Mouse (Mus musculus): ENCODE measurements around the gene Trpv3. TPM values are rescaled to one million over a fixed set of nuclear protein-coding genes. Genes with fewer than 3 reads are reported as not detected.

Trpv3 gene
- under 1 TPM; 0.25 to 0.38 TPM for total RNA-seq (2021)

DNA sequence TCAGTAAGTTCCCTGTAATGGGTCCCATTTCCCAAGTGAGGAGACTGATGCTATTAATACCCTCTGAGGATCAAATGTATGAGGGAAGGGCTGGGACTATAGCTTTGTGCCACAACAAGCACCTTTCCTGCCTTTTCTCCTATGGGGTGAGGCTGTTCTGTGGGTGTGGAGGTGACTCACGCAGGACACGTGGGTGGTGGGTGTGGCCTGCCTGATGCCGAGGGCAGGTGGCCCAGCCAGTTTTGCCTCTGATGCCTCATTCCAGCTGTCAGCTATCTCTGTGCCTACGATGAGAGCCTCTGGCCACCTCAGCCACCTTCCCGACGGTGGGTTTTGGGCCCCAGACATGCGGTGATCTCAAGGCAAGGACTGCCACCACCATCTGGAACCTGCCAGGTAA is at the start of gene Trpv3:
Trpv3 (plus strand) TSS at position 122 of the 400 bp plus-strand sequence.
- DNase-seq, result no peak

DNA sequence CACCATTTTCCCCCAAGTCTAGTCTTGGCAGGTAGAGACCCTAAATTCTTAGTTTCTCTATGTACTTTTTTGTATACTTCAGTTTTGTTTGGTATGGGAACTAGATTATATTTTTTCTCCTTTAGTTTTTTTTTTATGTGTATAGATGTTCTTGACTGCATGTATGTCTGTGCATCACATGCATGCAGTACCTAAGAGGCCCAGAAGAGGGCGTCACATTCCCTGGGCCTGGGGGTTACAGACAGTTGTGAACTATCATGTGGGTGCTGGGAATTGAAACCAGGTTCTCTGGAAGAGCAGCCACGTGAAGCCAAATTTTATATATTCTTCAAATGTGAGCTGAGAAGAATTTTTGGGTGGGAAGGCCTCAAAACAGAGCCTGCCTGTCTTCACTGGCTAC is 47.5 kb upstream of the Trpv3 start:
- DNase-seq, result no peak

DNA sequence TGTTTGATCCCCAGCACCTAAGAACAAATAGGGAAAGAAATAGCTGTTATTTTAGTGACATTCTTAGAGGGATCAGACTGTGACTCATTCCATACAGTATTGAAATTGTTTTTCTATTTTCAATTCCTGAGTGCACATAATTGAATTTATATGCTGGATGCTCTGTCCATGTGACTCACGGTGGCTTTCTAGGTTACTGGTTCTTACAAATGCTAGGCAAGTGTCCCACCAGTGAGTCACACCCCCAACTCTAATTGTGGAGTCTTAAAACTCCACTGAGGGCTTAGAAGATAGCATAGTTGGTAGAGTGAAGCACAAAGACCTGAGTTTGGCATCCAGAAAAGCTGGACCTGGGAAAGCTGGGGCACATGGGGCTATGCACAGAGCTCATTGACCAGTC is 46.5 kb upstream of the Trpv3 start:
- no peak for DNase-seq

DNA sequence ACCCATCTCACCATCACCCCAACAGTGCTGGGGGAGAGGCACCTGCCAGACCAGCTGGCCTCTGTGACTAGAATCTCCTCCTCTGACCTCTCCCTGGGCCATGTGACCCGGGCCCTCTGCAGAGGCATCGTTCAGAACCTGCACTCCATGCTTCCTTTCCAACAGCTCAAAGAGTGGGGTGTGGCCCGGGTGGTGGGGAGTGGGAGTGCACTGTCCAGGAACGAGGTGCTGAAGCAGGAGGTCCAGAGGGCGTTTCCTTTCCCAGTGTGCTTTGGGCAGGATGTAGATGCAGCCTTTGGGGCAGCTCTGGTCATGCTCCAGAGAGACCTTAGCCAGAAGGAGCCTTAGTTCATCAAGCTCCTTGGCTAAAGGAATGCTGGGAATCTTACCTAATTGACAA is 44.3 kb upstream of the Trpv3 start:
- no peak for DNase-seq

DNA sequence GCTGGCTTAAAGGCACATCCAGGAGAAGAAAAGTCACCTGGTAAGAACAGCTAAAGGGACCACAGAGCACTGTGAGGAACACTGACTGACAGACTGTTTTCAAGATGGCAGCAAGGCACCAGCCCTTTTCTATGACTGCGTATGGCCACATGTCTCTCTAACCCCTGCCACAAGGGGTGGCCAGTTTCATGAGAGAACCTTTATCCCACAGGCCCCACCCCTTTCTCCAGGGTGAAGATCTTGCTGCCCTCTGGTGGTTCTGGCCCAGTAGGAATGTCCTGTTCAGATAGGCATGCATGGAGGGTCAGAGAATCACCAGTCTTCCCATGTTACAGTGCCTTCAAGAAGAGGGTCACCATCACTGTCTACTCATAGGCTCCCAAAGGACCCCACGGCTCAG is 43.2 kb upstream of the Trpv3 start:
- no peak for DNase-seq

DNA sequence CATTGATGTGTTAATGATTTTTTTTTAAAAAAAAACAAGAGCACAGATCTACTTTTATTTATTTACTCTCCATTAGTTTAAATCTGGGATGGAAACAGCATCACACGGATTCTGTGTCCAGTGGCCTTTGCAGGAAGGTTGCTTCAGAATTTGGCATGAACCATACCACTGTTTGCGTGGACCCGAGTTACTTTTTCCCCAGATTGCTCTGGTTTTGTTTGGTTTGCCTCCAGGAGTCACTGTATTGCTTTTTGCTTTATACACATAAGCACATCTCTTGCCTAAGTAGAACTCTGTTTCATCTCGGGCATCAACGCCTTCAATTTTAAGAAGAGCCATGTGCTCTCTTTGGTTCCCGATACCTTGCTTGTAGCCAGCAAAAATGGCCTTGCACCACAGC is 41.3 kb upstream of the Trpv3 start:
- no peak for DNase-seq

DNA sequence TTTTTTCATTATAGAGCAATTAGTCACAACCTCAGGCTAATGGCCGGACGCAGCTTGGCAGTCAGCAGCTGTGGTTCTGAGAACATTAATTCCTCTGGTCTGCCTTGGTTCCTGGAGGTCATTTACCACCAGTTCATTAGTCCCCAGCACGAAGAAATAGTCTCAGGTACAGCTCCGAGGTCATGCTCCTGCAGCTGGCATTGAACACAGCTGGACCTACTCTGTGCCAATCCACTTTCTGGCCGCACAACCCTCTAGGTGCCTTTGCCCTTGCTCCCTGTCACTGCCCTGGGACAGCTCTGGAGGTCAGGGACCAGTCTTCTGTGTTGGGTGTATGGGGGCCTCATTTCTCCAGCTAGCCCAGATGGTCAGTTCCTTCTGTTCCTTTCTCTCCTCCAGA is 38.3 kb upstream of the Trpv3 start:
- no peak for DNase-seq

DNA sequence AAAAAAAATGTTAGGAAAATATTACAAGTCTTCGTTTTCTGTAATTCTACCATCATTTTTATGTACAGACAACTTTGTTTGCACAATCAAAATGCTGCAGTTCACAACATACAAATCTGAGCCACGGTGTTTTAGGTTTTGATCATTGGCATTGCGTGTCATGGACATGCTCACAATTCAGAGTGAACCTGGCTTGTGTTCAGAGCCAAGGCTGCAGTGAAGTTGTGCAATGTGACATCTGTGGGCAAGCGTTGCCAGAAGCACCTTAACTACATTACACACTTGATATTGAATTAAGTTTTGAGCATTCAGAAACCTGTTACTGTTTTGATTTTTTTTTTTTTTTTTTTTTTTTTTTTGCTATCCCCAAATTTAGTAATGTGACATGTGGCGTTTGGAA is 37.1 kb upstream of the Trpv3 start:
- DNase-seq, result no peak

DNA sequence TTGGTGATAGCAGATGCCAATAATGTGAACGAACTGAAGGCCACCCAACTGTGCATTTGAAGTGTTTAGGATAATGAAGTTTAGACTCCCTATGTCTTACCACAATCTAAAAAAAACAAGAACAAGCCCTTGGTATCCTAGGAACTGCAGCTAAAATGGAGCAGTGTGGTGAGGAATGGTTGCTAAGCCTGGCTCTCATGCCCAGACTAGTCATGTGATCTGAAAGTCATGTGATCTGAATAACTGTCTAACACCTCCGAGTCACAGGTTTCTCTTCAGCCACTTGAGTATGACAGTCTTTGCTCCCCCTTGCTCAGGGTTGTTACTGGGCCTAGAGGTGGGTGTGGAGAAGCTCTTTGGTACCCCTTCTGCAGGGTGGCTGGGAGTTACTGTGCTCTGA is 34.7 kb upstream of the Trpv3 start:
- no peak for DNase-seq

DNA sequence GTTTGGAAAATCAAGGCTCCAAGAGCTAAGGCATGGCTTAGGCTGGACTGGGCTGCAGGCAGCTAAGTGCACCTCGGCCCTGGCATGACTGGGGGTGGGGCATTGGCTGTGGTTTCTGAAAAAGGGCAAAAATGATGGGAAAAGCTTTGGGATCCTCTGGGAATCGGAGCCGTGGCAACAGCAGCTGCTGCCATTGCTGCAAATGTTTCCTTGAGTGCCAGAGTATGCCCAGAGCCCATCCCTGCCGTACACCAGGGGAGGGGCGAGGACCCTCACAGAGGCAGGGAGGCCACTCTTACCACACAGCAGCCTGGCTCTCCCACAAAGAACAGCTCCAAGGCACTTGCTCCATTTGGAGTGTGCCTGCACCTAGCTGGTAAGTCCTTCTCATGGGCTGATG is 33.2 kb upstream of the Trpv3 start, which contains the start of gene Trpv1:
Trpv1 (plus strand) TSS at position 301 of the 400 bp plus-strand sequence.
- no peak for DNase-seq

DNA sequence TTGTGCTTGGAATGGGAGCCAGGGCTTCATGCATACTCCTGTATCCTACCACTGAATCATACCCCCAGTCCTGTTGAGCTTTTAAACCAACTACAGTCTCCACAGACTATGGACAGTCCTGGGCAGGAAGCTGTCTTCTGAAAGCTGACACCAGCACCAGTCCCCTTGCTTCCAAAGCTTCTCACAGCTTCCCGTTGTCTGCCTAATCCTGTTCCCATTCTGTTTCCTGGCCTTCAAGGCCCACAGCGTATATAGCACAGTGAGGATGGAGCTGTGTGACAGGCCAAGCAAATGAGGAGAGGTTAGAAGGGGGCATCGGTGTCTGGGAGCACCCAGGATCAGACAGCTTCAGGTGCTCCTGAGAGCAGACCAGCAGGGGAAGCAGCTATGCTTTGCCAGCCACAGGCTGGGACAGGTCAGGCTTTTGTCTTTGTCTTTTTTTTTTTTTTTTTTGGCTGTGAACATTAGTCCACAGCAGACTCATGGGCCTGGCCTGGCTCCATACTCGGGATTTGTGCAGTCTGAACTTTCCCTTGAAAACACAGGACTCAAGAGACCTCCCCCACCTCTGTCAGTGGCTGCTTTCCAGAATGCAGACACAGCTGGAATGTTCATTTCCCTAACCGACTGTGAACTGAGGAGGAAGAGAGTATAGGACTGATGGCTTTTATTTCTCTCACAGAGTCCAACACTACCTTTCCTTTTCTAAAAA is 31.0 kb upstream of the Trpv3 start:
- no peak for DNase-seq

DNA sequence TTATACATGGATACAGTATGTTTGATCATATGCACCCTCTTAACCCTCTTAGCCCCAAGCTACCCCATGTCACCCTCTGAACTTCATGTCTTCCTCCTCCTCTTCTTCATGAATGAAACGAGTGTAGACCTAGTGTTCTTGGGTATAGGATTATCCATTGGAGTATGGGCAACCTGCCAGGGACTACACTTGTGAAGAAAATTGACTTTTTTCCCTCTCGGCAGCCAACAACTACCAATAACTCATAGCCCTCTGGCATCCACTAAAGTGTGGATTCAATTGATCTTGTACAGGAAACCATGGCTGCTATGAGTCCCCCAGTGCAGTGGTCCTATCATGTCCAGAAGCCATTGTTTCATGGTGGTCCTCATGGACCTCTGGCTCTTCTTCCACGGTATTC is 30.5 kb upstream of the Trpv3 start:
- no peak for DNase-seq

DNA sequence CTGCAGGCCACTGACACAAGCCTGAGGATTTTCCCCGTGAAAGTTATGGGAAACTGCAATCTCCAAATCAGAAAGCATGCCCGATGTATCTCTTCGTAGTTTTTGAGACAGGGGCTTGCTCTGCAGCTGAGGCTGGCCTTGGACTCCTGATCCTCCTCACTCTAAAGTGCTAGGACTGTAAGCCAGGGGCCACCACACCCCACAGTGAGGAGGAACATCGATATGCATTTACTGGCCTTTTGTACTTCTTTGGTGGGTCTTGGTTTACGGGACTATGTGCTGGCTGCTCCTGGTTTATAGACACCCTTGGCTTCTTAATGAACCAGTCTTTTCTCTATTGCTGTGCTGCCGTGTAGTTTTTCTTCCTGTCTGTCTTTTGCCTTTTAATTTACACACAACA is 25.0 kb upstream of the Trpv3 start:
- no peak for DNase-seq

DNA sequence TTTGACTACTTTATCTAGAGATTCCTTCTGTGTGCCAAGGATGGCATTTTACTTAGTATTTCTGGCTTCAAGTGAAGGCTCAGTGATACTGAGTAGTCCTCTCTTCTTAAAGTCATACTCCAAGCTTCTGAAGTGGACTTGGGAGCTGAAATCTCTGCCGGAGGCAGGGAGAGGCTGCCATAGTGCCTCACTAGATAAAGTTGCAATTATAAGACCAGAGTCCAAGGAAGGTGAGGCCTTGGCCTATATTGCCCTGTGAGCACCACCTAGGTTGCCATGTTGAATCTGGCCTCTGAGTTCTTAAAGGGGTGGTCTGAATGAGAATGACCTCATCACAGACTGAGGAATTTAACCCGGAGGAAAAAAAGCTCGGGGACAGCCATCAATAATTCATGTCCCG is 24.4 kb upstream of the Trpv3 start:
- DNase-seq, result no peak

DNA sequence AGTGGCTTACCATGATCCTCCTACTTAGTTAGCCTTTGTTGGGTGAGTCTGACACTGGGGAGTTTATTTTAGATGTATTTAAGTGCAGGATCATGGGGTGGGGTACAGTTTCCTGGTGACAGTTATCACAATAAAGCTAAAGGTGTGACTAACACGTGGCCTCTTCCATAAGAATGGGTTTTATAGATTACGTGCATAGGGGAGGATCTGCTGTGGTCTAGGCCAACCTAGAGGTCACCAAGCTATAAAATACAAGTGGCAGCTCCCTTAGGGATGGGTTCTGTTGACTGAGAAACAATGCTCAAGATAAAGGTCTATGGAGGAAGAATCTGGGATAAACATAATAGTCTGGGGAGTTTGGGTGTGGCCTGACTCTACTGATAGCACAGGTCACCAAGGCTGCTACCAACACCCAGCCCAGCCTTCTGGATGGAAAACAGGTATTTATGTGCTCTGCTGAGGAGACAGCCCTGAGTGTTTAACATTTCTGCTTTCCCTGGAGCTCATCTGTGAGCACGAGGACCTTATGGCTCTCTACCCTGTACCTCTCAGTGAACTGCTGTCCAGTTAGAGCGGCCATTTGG is 9.7 kb upstream of the Trpv3 start:
- DNase-seq, result no peak

DNA sequence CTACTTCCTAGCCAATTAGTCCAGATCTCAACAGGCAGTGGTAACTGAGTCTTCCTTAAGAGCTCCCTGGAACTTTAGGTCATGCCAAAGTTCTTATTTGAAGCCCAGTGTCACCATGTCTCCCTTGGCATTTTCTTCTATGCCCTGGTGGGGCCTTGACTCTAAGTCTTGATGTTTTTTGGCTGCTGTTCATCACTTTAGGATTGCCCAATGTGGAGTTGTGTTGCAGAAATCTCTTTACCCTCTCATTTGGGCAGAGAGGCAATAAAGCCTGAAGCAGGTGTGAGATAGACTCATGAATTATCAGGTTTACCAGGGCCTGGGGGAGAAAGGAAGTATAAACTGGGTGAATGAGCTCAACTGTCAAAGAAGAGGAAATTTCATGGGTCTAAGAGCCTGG is 8.5 kb upstream of the Trpv3 start:
- no peak for DNase-seq

DNA sequence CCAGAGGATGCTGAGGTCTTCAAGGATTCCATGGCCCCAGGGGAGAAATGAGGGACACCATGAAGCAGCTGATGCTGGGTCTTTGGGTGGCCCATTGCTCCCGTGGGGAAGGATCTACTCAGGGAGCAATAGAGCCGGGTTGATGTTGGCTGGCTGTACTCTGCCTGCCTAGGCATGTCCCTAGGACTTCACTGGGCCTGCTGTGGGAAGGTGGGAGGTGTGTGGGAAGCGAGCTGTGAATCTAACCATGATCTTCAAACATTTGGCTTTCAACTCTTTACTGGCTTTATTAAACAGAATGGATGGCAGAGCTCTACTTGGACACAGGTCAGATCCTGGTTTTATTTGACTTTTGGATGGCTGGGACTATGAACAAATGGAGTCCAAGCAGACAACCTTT is 6.7 kb upstream of the Trpv3 start:
- DNase-seq, result no peak

DNA sequence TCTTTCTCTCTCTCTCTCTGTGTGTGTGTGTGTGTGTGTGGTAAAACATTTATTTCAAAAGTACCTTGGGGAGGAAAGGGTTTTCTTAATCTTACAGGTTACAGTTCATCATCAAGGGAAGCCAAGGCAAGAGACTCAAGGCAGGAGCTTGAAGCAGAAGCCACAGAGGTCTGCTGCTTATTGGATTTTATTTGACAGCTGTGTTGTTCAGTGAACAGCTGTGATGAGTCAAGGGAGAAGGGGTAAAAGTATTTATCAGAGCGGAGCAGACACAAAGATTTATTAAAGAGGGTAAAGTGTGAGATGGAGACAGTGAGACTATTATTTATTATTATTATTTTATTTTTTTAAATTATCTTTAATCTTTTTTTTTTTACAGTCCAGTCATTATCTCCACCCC is 5.8 kb upstream of the Trpv3 start:
- no peak for DNase-seq

DNA sequence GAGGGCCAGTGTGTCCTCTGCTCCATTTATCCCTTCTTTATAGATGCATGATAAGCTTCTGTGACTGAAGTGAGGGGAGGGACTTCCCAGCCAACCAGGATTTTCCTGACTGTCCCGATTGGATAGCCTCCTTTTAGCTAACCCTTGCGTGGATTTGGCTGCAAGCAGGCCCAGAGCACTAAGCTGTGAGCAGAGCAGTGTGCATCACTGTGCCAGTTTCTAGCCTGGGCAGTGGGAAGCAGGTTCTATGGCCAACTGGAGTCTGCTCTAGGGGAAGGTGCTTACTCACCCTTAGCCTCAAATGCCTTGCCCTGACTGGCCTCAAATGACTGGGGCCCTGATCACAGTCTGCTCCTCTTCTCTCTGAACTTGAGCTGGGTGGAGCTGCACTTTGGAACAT is 7.6 kb downstream of the Trpv3 start:
- DNase-seq, result no peak

DNA sequence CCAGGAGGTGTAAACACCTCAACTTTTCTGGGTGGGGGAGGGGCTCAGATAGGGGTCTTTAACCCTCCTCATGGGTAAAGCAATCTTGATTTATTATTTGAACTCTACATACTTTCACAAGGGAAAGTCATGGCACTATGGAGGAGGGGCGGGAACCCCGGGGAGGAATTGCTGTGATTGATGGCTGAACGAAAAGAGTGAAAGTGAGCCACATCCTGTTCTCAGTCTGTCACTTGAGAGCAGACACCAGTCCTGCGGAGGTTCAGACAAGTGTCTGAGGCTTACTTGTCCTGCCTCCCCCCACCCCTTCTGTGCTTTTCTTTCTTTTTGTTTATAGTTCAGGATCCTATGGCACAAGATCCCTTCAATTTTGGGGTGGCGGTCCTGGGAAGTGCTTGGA is 13.5 kb downstream of the Trpv3 start:
- DNase-seq, result no peak

DNA sequence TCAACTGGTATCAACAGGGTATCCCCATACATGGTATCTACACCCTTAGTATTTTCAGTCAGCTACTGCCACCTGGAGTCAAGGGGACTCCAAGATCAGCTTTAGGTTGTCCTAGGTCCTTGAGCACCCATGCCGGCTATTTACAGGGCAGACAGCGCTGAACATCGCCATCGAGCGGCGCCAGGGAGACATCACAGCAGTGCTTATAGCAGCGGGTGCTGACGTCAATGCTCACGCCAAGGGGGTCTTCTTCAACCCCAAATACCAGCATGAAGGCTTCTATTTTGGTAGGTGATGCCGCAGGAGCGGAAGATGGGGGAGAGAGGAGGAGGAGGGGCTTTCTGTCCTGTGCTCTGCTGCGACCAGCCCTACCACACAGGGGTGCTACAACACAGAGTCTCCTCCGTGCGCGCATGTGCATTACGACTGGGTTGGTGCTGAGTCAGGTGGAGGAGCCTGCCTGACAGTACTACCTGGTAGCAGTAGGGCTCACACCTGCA is 14.4 kb downstream of the Trpv3 start:
- DNase-seq, result peak; percentile 66 to 75

DNA sequence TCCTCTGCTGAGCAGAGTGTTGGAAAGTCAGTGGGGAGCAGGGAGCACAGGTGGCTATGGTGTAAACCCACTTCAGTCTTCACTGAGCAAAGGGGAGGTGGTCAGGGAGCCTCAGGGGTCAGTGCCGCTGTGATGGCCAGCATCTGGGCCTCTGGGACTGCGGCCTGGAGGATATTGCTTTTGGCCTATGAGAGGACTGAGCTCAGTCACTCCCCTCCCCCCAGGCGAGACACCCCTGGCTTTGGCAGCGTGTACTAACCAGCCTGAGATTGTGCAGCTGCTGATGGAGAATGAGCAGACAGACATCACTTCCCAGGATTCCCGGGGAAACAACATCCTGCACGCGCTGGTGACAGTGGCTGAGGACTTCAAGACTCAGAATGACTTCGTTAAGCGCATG is 16.2 kb downstream of the Trpv3 start:
- no peak for DNase-seq

DNA sequence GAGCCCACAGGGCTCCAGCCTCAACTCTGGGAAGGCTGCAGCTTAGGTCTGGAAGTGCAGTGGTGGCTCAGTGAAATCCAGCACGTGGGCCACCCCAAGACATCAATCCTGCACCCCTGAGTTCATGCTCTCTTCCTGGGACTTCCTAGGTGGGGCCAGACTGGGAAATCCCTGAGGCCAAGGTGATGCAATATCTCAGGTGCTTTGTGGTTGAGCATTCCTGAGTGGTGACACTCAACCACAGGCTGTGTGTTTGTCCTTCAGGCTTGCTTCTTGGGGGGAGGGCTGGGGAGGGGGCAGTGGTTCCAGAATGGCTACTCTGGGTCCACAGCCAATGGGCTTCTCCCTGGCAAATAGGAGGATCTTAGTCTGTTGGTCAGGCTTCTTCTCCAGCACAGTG is 16.7 kb downstream of the Trpv3 start:
- no peak for DNase-seq

DNA sequence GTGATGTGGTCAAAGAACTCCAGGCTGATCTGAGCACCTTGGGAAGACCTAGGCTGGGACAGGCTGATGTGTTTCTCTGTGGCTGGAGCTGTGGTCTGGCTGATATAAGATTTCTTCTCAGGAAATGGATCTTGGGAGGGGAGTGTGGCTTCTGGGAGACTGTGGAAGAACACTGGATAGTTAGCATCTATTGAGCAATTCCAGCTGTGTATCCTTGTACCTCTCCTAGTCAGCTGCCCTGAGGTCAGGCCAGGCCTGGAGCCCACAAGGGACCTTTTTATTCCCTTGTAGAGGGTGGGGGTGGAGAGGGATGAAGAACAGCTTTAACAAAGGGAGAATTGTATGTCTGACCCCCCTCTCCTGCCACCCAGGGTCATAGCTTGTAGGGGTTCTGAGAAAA is 17.2 kb downstream of the Trpv3 start:
- DNase-seq, result no peak

DNA sequence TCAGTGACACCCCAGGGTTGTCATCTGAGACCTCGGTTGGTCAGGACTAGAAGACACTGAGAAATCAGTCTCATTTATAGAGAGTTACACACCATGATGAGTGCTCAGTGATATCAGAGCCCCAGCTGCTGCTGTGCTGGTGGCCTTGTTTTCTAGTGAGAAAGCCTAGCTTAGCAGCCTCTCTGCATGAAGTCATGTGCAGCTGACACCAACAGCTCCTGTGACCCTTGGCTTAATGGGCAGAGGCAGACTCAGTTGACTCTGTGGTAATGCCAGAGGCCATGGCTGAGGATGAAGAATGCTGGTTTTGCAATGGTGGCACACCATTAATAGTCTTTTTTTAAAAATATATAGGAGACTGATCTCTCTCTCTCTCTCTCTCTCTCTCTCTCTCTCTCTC is 22.4 kb downstream of the Trpv3 start:
- DNase-seq, result no peak
